ENCODE assay signal across 9 mouse cellular contexts in genomic region chr1:156741482-156742411, GRCm38 (mm10). TPM values are rescaled to one million over a fixed set of nuclear protein-coding genes. Genes with fewer than 3 reads are reported as not detected.
DNase-seq lines count a peak whose midpoint lies in the region; ATAC-seq and TF ChIP-seq lines count a peak whose summit lies in the region.
"Had no signal": no experiment of that assay in that cellular context is flagged by ENCODE, and none has a peak within 500 bp of the region (broad histone marks: within the 10 kb centered on the region; RNA-seq: fewer than 3 reads in every experiment).

No protein-coding gene starts in this region.

- no peak for ATAC-seq in liver, embryonic 14.5 days (ENCODE audit: insufficient read depth)
- peak; percentile 38; the same call in 1 of the 2 replicates for ATAC-seq in stomach, embryonic 14.5 days (ENCODE audit: insufficient number of reproducible peaks, insufficient read depth, low FRiP score, low read depth)

- TF ChIP-seq CTCF in liver, embryonic 14.5 days (IDR thresholded peaks at IDR 0.05; ENCODE audit: low read depth): peak; percentile 98

- H3K27ac ChIP-seq in liver, embryonic 14.5 days: no peak overlapping the region
- H3K27ac ChIP-seq in stomach, embryonic 14.5 days (ENCODE audit: low read length): no peak overlapping the region
- H3K27ac ChIP-seq: embryonic facial prominence, embryonic 12.5 days had no signal

- no peaks in the 10 kb centered on the region for H3K9me3 ChIP-seq in liver, embryonic 14.5 days (ENCODE audit: control insufficient read depth, low read length)
- no peaks in the 10 kb centered on the region for H3K9me3 ChIP-seq in stomach, embryonic 14.5 days (ENCODE audit: control insufficient read depth, low read depth, low read length)
- H3K9me3 ChIP-seq: embryonic facial prominence, embryonic 12.5 days had no signal

- no peaks in the 10 kb centered on the region for H3K36me3 ChIP-seq in liver, embryonic 14.5 days (replicated peaks; ENCODE audit: control insufficient read depth, insufficient read depth, low read depth)
- no peaks in the 10 kb centered on the region for H3K36me3 ChIP-seq in stomach, embryonic 14.5 days (ENCODE audit: control insufficient read depth, insufficient read depth, low read length)
- H3K36me3 ChIP-seq: embryonic facial prominence, embryonic 12.5 days had no signal

- 44% methylated on average over 11 of the region's 11 CpGs for WGBS in liver, embryonic 14.5 days (ENCODE audit: insufficient replicate concordance)
- WGBS in stomach, embryonic 14.5 days: 61% methylated on average over 11 of the region's 11 CpGs

- no peak overlapping the region for H3K4me2 ChIP-seq in liver, embryonic 14.5 days (ENCODE audit: low read depth)
- H3K4me2 ChIP-seq in stomach, embryonic 14.5 days (replicated peaks; ENCODE audit: low read depth, low read length): no peak overlapping the region
- H3K4me2 ChIP-seq: embryonic facial prominence, embryonic 12.5 days had no signal

- H3K4me3 ChIP-seq in liver, embryonic 14.5 days (ENCODE audit: insufficient read depth in 1 of 2, low read depth in 2 of 2, low read length in 2 of 2): no peak overlapping the region
- no peak overlapping the region for H3K4me3 ChIP-seq in stomach, embryonic 14.5 days (ENCODE audit: low read depth, low read length)
- H3K4me3 ChIP-seq: embryonic facial prominence, embryonic 12.5 days had no signal

- no peak for TF ChIP-seq EP300 in liver, embryonic 14.5 days (IDR thresholded peaks at IDR 0.05; ENCODE audit: low read depth)

- H3K4me1 ChIP-seq in liver, embryonic 14.5 days (replicated peaks; ENCODE audit: control insufficient read depth in 2 of 2, insufficient read depth in 2 of 2, low read length in 1 of 2): peaks cover 33 to 43% of the 10 kb centered on the region in 2 experiments
- H3K4me1 ChIP-seq in stomach, embryonic 14.5 days (ENCODE audit: control insufficient read depth, insufficient read depth, low read length): no peaks in the 10 kb centered on the region
- H3K4me1 ChIP-seq: embryonic facial prominence, embryonic 12.5 days had no signal

- DNase-seq in A20 (ENCODE audit: low read depth, low spot score): peak; percentile 70
- DNase-seq in adrenal gland, adult 18-20 months (ENCODE audit: low spot score in 2 of 2): peak; percentile 63 to 70
- peak; percentile 84 for DNase-seq in embryo, embryonic 10 days (ENCODE audit: low spot score)
- DNase-seq in heart, adult 8-10 months (ENCODE audit: low spot score): peak; percentile 49
- DNase-seq in kidney, postnatal 10 days: peak; percentile 78
- DNase-seq in liver, embryonic 14.5 days (ENCODE audit: low read depth in 3 of 3, low spot score in 3 of 3): peak in 1 of 3 experiments; percentile 59
- peak; percentile 75 for DNase-seq in neural tube, embryonic 10.5 days (ENCODE audit: extremely low spot score, low spot score)

- 0 out of 2 replicates have a peak overlapping the region, but pooled peaks have one; percentile 13 for H3K9ac ChIP-seq in liver, embryonic 14.5 days (replicated peaks)
- no peak overlapping the region for H3K9ac ChIP-seq in stomach, embryonic 14.5 days (replicated peaks; ENCODE audit: low read depth, low read length)
- H3K9ac ChIP-seq: embryonic facial prominence, embryonic 12.5 days had no signal

- no peaks in the 10 kb centered on the region for H3K27me3 ChIP-seq in liver, embryonic 14.5 days (ENCODE audit: control insufficient read depth, insufficient read depth, low read length)
- H3K27me3 ChIP-seq in stomach, embryonic 14.5 days (ENCODE audit: control insufficient read depth, insufficient read depth, low read length): no peaks in the 10 kb centered on the region
- H3K27me3 ChIP-seq: embryonic facial prominence, embryonic 12.5 days had no signal

RNA-seq across cellular contexts. Expression of gene Fam20b, which starts 22.9 kb away (rescaled TPM):
- 10 to 100 TPM; 49.1 to 57.9 TPM for total RNA-seq in adrenal gland, adult 18-20 months (2021)
- 10 to 100 TPM; 59.9 to 68.8 (median 65.7) TPM for total RNA-seq in heart, adult 8-10 months (2022)
- polyA plus RNA-seq in liver, embryonic 14.5 days (2012; rRNA removed): 5.2 and 7.5 TPM in 2 replicates
- polyA plus RNA-seq in liver, embryonic 14.5 days (2014; fragmentation: Nextera tagmentation; extraction: Ambion mirVana): 9.9 and 11.1 TPM in 2 replicates
- polyA plus RNA-seq in stomach, embryonic 14.5 days (2014; fragmentation: Nextera tagmentation; extraction: Ambion mirVana): 32.4 and 34.6 TPM in 2 replicates
